Mouse (Mus musculus) neural tube, embryonic 11.5 days (tissue): ENCODE data around the gene Zfp423. TPM values are rescaled to one million over a fixed set of nuclear protein-coding genes. Genes with fewer than 3 reads are reported as not detected.

Source experiments
- ATAC-seq: fragments of 200-750 bp; cut with Nextera tagmentation; 2 replicates; pipeline ENCODE4 v1.8.0; 2017; ENCODE audit warnings: moderate number of reproducible peaks, mild to moderate bottlenecking, moderate TSS enrichment, moderate library complexity; ENCODE audit not compliant: insufficient read depth, low FRiP score, low TSS enrichment
- DNase-seq: peaks from one replicate; pipeline ENCODE4 v3.0.0-alpha.2; 2015; ENCODE audit warnings: low spot score
- H3K27ac ChIP-seq: fragments of 300-500 bp; sonication (generic); 2 replicates; pipeline ENCODE4 v1.5.1; 2014; ENCODE audit warnings: low read depth, mild to moderate bottlenecking, low read length
- H3K27me3 ChIP-seq: fragments of 300-500 bp; sonication (generic); 2 replicates; pipeline ENCODE4 v1.6.1; 2014; ENCODE audit warnings: mild to moderate bottlenecking, low read length, mixed read lengths; ENCODE audit not compliant: control insufficient read depth, insufficient read depth
- H3K36me3 ChIP-seq: fragments of 300-500 bp; sonication (generic); 2 replicates; pipeline ENCODE4 v1.6.1; 2014; ENCODE audit warnings: mild to moderate bottlenecking, low read length, moderate library complexity, mixed read lengths; ENCODE audit not compliant: control insufficient read depth, insufficient read depth
- H3K4me1 ChIP-seq: fragments of 300-500 bp; sonication (generic); 2 replicates; pipeline ENCODE4 v1.6.1; 2014; ENCODE audit warnings: low read length, mixed read lengths; ENCODE audit not compliant: control insufficient read depth, insufficient read depth
- H3K4me2 ChIP-seq: fragments of 300-500 bp; sonication (generic); 2 replicates; pipeline ENCODE4 v1.6.1; 2014; ENCODE audit warnings: low read depth, mild to moderate bottlenecking, moderate library complexity
- H3K4me3 ChIP-seq: fragments of 300-500 bp; sonication (generic); 2 replicates; pipeline ENCODE4 v1.5.1; 2014; ENCODE audit warnings: low read depth, low read length
- H3K9ac ChIP-seq: fragments of 300-500 bp; sonication (generic); 2 replicates; pipeline ENCODE4 v1.6.1; 2014; ENCODE audit warnings: mild to moderate bottlenecking, low read length
- H3K9me3 ChIP-seq: fragments of 300-500 bp; sonication (generic); 2 replicates; pipeline ENCODE4 v1.6.1; 2016; ENCODE audit warnings: low read length; ENCODE audit not compliant: control insufficient read depth
- WGBS: fragments of 180-500 bp; shearing (Covaris S2); extraction: QIAGEN DNeasy Blood & Tissue Kit; methylation state at CpG from one replicate; pipeline ENCODE4 v1.1.7; 2014; 5-methylcytosine and 5-hydroxymethylcytosine counted together
- polyA plus RNA-seq: library from polyadenylated mRNA; unstranded; fragments of >200 nt; fragmentation: Nextera tagmentation; extraction: Ambion mirVana; gene quantifications from 2 replicates; pipeline ENCODE4 v1.2.1, GENCODE M21; 2014

Zfp423 gene
- polyA plus RNA-seq, 1 experiment from 2014 or later: 40.7 TPM

DNA sequence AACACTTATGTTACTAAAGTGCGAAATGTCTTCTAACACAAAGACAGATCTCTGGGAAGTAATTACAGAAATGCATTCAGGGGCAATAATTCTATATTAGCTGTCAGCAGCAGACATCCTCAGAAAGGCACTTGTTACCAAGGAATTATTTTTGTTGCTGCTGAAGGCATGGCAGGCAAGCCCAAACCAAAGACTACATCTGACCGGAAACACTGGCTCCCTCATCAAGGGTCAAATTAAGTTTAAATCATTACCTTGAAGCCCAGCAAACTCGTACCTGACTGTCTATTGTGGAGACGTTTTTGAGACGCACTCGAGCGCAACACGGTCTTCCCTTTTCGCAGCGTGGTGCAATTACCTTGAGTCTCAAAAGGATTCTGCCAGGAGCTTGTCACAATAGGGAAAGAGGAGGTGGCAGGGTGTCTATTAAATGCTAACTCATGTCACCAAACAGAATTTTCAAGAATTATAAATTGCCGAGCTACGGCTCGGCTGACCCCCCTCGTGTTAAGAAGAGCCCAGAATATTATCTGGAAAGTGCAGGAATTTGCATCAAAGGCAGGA lies 86.3 kb downstream of the Zfp423 start:
- H3K36me3 ChIP-seq: no peaks in the 10 kb centered on the region
- no peaks in the 10 kb centered on the region for H3K27me3 ChIP-seq
- H3K4me1 ChIP-seq: peaks cover 38% of the 10 kb centered on the region
- no peak overlapping the region for H3K27ac ChIP-seq
- no peak overlapping the region for H3K4me2 ChIP-seq
- no peak overlapping the region for H3K4me3 ChIP-seq
- ATAC-seq: no peak
- DNase-seq: no peak
- no peaks in the 10 kb centered on the region for H3K9me3 ChIP-seq
- no peak overlapping the region for H3K9ac ChIP-seq
- 39% methylated on average over 14 of the region's 14 CpGs for WGBS

DNA sequence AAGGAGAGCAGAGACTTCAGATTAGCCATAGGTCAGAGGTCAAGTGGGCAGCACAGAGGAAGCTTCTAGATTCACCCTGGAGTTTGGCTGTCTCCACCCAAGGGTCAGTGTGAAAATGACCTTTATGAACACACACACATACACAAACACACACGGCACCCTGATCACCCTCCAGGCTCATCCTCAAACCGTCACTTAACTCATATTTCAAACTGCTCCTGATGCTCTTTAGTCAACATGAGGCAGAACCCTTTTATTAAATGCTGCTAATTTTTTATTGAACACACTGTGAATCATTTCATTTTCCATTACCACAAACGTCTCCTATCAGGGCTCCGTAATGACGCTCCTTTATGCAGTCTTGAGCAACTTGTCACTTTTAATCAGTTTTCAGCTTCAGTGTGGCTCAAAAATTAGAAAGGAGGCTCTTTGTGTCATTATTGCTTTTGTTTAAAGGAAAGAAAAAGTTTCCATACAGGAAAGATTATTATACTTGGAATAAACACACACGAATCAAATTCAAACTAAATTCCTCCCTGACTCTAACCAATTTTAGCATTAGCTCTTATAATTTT lies 87.0 kb downstream of the Zfp423 start:
- H3K27me3 ChIP-seq: no peaks in the 10 kb centered on the region
- H3K9me3 ChIP-seq: no peaks in the 10 kb centered on the region
- H3K4me3 ChIP-seq: no peak overlapping the region
- no peak overlapping the region for H3K9ac ChIP-seq
- peaks cover 38% of the 10 kb centered on the region for H3K4me1 ChIP-seq
- WGBS: 70% methylated on average over 6 of the region's 6 CpGs
- ATAC-seq: no peak
- DNase-seq: no peak
- no peaks in the 10 kb centered on the region for H3K36me3 ChIP-seq
- no peak overlapping the region for H3K4me2 ChIP-seq
- no peak overlapping the region for H3K27ac ChIP-seq

DNA sequence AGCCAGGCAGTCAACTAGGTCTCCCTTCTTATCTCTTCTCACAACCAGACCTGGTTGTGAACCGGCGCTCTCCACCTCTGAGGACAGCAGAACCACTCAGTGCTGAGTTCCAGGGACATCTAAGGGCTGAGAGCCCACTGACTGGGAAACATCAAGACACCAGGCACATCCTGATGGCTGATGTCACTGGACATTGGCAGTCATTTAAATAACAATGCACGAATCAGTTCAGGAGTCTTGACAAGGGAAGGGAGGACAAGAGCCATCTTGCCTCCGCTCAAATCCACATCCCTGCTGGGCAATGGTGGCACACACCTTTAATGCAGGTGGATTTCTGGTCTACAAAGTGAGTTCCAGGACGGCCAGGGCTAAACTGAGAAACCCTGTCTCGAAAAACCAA lies 92.8 kb downstream of the Zfp423 start:
- H3K27ac ChIP-seq: no peak overlapping the region
- no peaks in the 10 kb centered on the region for H3K9me3 ChIP-seq
- no peak overlapping the region for H3K4me3 ChIP-seq
- H3K4me2 ChIP-seq: no peak overlapping the region
- WGBS: 76% methylated on average over 6 of the region's 6 CpGs
- H3K36me3 ChIP-seq: no peaks in the 10 kb centered on the region; the same call in 1 of the 2 replicates
- H3K27me3 ChIP-seq: no peaks in the 10 kb centered on the region
- DNase-seq: no peak
- ATAC-seq: no peak
- no peak overlapping the region for H3K9ac ChIP-seq
- H3K4me1 ChIP-seq: peaks cover 6% of the 10 kb centered on the region

DNA sequence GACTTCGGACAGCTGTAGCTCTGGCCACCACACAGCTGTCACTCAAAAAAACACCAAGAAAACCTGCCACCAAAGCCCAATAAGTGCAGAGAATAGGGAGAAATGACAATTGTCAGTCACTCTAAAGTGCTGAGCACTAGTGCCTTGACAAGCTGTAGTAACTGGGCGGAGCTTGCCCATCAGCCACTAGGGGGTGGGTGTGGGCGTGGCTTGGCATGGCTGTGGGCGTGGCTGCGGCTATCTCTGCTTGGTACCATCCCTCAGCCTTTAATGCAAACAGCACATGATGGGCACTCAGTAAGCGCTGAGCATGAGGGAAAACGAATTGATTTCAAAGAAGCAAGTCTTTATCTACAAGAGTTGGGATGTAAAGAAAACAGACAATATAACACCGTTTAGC lies 95.2 kb downstream of the Zfp423 start:
- Histone ChIP-seq H3K4me1 (peaks cover 26% of the 10 kb centered on the region), H3K4me3 (no peak overlapping the region), H3K27me3 (no peaks in the 10 kb centered on the region), H3K27ac (no peak overlapping the region), H3K9me3 (no peaks in the 10 kb centered on the region), H3K4me2 (no peak overlapping the region), H3K9ac (no peak overlapping the region), H3K36me3 (no peaks in the 10 kb centered on the region; the same call in 1 of the 2 replicates)
- DNase-seq (no peak), ATAC-seq (no peak)
- 67% methylated on average over 8 of the region's 8 CpGs for WGBS

DNA sequence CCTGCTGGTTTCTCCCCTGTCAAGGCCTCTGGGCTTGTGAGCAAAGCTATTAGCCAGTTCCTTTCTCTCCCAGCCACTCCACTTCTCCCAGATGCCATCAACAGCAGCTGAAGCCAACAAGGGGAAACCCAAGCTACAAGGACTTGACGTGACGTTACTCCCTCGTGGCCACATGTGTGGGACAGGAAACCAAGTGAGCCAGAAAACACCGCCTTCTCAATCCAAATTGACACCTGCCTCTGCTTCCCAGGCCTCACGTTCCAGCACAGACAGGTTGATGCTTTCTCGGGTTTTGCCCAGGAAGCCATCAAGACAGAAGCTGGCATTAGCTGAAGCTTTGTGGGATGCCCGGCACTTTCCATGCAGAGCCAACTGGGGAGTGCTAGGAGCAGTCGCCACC lies 96.3 kb downstream of the Zfp423 start:
- no peak for ATAC-seq
- H3K4me1 ChIP-seq: peaks cover 26% of the 10 kb centered on the region

DNA sequence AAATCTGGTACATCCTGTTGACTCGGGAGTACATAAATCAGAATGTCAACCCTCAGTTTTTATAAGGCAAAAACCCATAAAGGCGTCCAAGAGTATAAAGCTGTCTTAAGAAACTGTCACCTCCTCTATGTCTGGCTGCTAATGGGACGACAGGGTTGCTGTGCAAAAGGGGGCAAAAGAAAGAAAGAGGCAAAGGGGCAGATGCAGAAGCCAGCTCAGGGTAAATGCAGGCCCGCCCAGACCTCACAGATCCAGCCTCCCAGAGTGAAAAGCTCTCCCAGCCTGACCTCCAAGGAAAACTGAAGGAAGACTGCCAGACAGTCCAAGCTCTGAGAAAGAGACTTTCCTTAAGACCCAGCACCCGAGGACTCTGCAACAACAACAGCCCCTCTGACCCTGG lies 97.7 kb downstream of the Zfp423 start:
- no peak for ATAC-seq
- no peaks in the 10 kb centered on the region for H3K9me3 ChIP-seq
- no peak overlapping the region for H3K9ac ChIP-seq
- 35% methylated on average over 5 of the region's 5 CpGs for WGBS
- 0 out of 2 replicates have a peak overlapping the region, but pooled peaks have one; percentile 44 for H3K27ac ChIP-seq
- no peak overlapping the region for H3K4me2 ChIP-seq
- no peaks in the 10 kb centered on the region for H3K27me3 ChIP-seq
- no peak for DNase-seq
- H3K4me3 ChIP-seq: no peak overlapping the region
- H3K36me3 ChIP-seq: peaks cover 2% of the 10 kb centered on the region
- peaks cover 26% of the 10 kb centered on the region for H3K4me1 ChIP-seq

More for the DNA sequence above, 96.3 kb downstream of the Zfp423 start:
- Histone ChIP-seq H3K4me2 (no peak overlapping the region), H3K36me3 (no peaks in the 10 kb centered on the region; the same call in 1 of the 2 replicates), H3K27ac (no peak overlapping the region), H3K4me3 (no peak overlapping the region), H3K9me3 (no peaks in the 10 kb centered on the region), H3K9ac (no peak overlapping the region), H3K27me3 (no peaks in the 10 kb centered on the region)
- 92% methylated on average over 8 of the region's 8 CpGs for WGBS
- DNase-seq: no peak

DNA sequence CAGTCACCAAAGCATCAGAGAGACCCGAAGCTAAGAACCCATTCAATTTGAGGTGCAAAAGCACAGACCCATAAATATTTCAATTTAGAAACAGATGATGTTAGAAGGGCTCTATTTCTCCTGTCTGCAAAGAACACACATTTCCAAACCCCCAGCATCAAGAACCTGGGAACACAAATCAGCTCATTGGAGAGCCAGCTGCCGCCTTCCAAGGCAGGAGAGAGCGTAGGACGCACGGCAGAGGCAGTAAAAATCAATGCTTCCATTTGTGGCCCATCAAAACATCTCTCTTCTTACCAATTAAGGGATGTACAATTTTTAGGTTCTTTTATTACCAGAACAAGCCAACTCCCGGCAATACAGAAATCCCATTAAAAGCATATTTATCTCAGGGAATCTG lies 98.5 kb downstream of the Zfp423 start:
- H3K4me1 ChIP-seq: peaks cover 22% of the 10 kb centered on the region
- peak overlapping the region; percentile 75; the same call in 1 of the 2 replicates for H3K27ac ChIP-seq
- no peak overlapping the region for H3K4me2 ChIP-seq
- WGBS: 46% methylated on average over 6 of the region's 6 CpGs
- no peak overlapping the region for H3K4me3 ChIP-seq
- H3K9ac ChIP-seq: no peak overlapping the region
- H3K9me3 ChIP-seq: no peaks in the 10 kb centered on the region
- ATAC-seq (no peak), DNase-seq (no peak)
- peaks cover 2% of the 10 kb centered on the region for H3K36me3 ChIP-seq
- H3K27me3 ChIP-seq: no peaks in the 10 kb centered on the region

DNA sequence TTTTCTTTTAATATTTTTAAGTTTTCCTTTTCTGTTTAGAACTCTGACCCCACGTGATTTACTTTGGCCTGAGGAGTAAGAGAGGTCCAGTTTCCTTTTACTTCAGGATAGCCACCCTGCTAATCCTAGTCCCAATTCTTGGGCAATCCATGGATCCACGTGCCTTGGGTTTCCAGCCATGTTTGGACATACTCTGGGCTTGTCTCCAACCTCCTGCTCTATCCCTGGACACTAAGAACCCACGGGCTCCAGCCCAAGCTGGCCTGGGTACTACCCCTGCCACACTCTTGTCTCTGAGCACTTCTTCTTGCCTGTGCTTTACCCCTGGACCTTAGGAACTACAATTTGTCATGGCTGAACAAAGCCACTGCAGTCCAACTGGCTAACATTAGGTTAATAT lies 107.5 kb downstream of the Zfp423 start:
- 0 out of 2 replicates have a peak, but pooled peaks cover 2% of the 10 kb centered on the region for H3K36me3 ChIP-seq
- no peaks in the 10 kb centered on the region for H3K27me3 ChIP-seq
- H3K9ac ChIP-seq: no peak overlapping the region
- H3K4me2 ChIP-seq: no peak overlapping the region
- DNase-seq (no peak), ATAC-seq (no peak)
- WGBS: 88% methylated on average over 3 of the region's 3 CpGs
- no peak overlapping the region for H3K4me3 ChIP-seq
- no peak overlapping the region for H3K27ac ChIP-seq
- no peaks in the 10 kb centered on the region for H3K9me3 ChIP-seq
- H3K4me1 ChIP-seq: no peaks in the 10 kb centered on the region

DNA sequence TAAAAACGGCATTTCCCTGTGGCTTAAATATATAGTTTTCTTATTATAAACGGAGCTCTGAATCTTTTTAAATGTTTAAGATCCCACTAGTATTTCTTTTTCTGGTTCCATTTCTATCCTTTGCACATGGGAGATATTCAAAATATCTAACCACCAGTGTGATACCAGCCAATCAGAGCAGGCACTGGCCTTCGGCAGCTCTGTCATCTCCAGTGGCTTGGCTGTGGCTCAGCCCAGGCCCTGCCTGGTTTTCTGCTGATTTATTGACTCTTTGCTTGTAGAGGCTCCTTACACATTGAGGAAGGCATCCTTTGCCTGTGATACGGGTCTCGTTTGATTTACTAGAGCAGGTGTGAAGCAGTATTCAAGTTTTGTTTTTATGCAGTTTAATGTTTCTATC lies 108.0 kb downstream of the Zfp423 start:
- H3K27me3 ChIP-seq: no peaks in the 10 kb centered on the region
- no peak overlapping the region for H3K4me2 ChIP-seq
- no peaks in the 10 kb centered on the region for H3K4me1 ChIP-seq
- DNase-seq (no peak), ATAC-seq (no peak)
- 74% methylated on average over 5 of the region's 5 CpGs for WGBS
- H3K4me3 ChIP-seq: no peak overlapping the region
- no peak overlapping the region for H3K27ac ChIP-seq
- no peaks in the 10 kb centered on the region for H3K9me3 ChIP-seq
- H3K36me3 ChIP-seq: no peaks in the 10 kb centered on the region
- H3K9ac ChIP-seq: no peak overlapping the region
